Mouse (Mus musculus) small intestine, adult 2 months (tissue): ENCODE results near the gene Gm10439. TPM values are rescaled to one million over a fixed set of nuclear protein-coding genes. Genes with fewer than 3 reads are reported as not detected.
"Not testable (repeated sequence)": the region's sequence is repeated elsewhere in the genome, so short reads cannot be mapped to it uniquely, and the experiment has no call there.

Experiments used
- H3K27ac ChIP-seq: fragments of 200-500 bp; 2 replicates; pipeline ENCODE4 v1.5.1; 2012; ENCODE audit warnings: low read depth, low read length, control low read depth, inconsistent platforms; ENCODE audit not compliant: insufficient read depth
- H3K27me3 ChIP-seq: fragments of 200-500 bp; 2 replicates; pipeline ENCODE4 v1.6.1; 2012; ENCODE audit warnings: mild to moderate bottlenecking, moderate library complexity, low read length, inconsistent platforms; ENCODE audit not compliant: control insufficient read depth, insufficient read depth
- H3K36me3 ChIP-seq: fragments of 200-500 bp; 2 replicates; pipeline ENCODE4 v1.6.1; 2012; ENCODE audit warnings: mild to moderate bottlenecking, low read length, control low read depth, inconsistent platforms; ENCODE audit not compliant: control insufficient read depth, insufficient read depth
- H3K4me1 ChIP-seq: fragments of 200-500 bp; 2 replicates; pipeline ENCODE4 v1.6.1; 2012; ENCODE audit warnings: low read length, inconsistent platforms, mixed read lengths; ENCODE audit not compliant: control insufficient read depth, insufficient read depth, insufficient read length
- H3K4me3 ChIP-seq: fragments of 200-500 bp; 2 replicates; pipeline ENCODE4 v1.5.1; 2012; ENCODE audit warnings: low read depth, mild to moderate bottlenecking, control low read depth, inconsistent platforms, low read length, moderate library complexity
- WGBS: fragments of 180-500 bp; shearing (Covaris S2); methylation state at CpG from one replicate; pipeline ENCODE4 v1.1.7; 2018; 5-methylcytosine and 5-hydroxymethylcytosine counted together
- polyA plus RNA-seq: library from polyadenylated mRNA; depleted of rRNA; stranded (reverse); fragments of >200 nt; gene quantifications from 2 replicates; pipeline ENCODE4 v1.2.3, GENCODE M21; 2012; rRNA removed

The Gm10439 gene
- not detected in 2 replicates for polyA plus RNA-seq

- not testable (repeated sequence) for H3K36me3 ChIP-seq
- WGBS = no CpG with 5 or more reads among the region's 6 CpGs
Observed at GRCm38 (mm10) chrX:149594270-149594669, at the start of gene Gm10439. Gene Gm10439, plus strand, starts transcription at chrX:149594570.

More at GRCm38 (mm10) chrX:149594270-149594669, at the start of gene Gm10439:
- not testable (repeated sequence) for H3K27ac ChIP-seq, H3K4me1 ChIP-seq, H3K4me3 ChIP-seq, H3K27me3 ChIP-seq

Other genes with a start within 250 kb of the Gm10439 start
- gene Gm15085, start 147.0 kb upstream of the Gm10439 start, polyA plus RNA-seq = not detected in 2 replicates
- not detected in 2 replicates for gene Gm15097, start 189.9 kb downstream of the Gm10439 start, polyA plus RNA-seq